Mouse (Mus musculus): Measurements from ENCODE around the gene Pde8b.
A peak's percentile ranks its signal among the peaks of the same experiment; 100 is the strongest.

Gene Pde8b

GRCm38 (mm10) chr13:95020216-95020615 lies 229.9 kb downstream of the Pde8b start:
- DNase-seq (ENCODE audit: low spot score): no peak

GRCm38 (mm10) chr13:95019345-95019744 lies 230.8 kb downstream of the Pde8b start:
- no peak for DNase-seq (ENCODE audit: low spot score)

DNA sequence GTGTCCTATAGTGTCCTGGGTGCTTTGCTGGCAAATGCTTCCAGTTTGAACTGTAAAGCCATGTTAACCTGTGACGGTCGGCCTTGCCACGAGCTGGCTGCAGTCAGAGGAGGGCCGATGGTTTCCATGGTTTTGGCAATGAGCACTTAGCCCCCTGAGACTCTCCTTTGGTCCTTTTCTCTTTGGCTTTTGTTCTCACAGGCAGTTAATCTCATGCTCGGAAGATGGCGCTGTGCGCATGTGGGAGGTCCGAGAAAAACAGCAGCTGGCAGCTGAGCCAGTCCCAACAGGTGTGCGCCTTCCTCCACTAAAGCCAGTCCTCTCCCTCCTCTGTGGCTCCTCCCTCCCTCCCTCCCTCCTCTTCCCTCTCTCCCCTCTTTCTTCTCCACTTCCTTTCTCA lies 232.2 kb downstream of the Pde8b start:
- peak; percentile 27 for DNase-seq (ENCODE audit: low spot score)

GRCm38 (mm10) chr13:95017278-95017677 lies 232.9 kb downstream of the Pde8b start:
- no peak for DNase-seq (ENCODE audit: low spot score)

GRCm38 (mm10) chr13:95011546-95012257 lies 238.4 kb downstream of the Pde8b start:
- no peak for DNase-seq (ENCODE audit: low spot score)

DNA sequence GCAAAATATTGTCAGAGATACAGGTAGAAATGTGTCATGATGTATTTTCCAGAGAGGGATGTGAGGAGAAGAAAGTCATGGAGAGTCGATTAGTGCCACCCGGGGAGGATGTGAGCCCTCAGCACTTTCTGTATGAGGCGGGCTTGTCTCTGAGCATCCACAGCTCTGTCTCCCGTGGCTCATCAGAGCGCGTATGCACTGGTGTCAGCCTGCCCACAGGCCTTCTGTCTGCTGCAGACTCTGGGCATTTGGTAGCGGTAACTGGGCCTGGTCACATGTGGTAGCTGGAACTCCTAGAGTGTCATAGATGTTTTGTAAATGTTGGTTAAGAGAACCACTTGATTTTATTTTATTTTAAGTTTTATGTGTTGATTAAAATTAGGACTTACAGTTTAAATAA lies 240.9 kb downstream of the Pde8b start:
- DNase-seq (ENCODE audit: low spot score): no peak

- no peak for DNase-seq (ENCODE audit: low spot score)
Observed at GRCm38 (mm10) chr13:95007281-95007680, 242.9 kb downstream of the Pde8b start.

- no peak for DNase-seq (ENCODE audit: low spot score)
Observed at GRCm38 (mm10) chr13:94990516-94990915, 259.6 kb downstream of the Pde8b start.

DNA sequence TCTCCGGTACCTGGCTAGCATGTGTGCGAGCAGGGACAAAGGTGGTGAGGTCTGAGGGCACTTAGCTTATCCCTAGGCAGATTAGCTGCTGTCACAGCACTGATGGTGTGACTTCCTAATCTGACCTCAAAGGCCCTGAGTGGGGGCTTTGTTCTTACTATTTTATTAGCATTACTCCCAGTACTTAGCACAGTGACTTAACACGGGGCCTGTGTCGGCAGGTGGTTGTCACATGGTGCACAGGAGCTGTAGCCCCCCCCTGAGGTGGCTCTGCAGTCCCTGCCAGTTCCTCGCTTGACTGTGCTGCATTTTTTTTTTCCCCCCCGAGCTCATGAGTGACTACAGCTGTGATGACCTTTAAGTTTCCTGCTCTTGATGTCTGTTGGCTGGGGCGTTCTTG lies 271.1 kb downstream of the Pde8b start:
- DNase-seq (ENCODE audit: low spot score): no peak

GRCm38 (mm10) chr13:94976219-94977186 lies 273.6 kb downstream of the Pde8b start, which contains the start of gene Wdr41:
Wdr41 (plus strand) TSS chr13:94976344.
- peak; percentile 89 for DNase-seq (ENCODE audit: low spot score)

DNA sequence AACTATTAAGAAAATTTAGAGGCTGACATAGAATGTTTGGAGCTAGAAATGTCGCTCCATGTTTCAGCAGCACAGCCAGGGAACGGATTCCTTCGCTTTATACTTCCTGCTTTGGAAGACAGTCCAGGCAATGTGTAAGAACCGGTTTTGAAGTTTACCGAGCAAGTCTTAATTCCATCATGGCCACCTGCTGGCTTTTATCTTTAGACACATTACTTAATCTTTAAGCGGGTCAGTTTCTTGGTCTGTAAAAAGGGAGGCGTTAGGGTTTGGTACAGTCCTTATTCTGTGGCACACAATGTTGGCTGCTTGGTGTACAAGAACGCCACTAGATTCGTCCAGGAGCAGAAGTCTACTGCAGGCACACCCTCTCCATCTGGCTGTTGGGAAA lies 274.3 kb downstream of the Pde8b start:
- DNase-seq (ENCODE audit: low spot score): no peak

Data from testis, postnatal 14 days (tissue).